Mouse (Mus musculus) G1E (cell line): Measurements from ENCODE around the gene Tmprss2.

Experiments used
- CTCF ChIP-seq: IDR thresholded peaks from 2 replicates; pipeline ENCODE4 v1.5.1; 2012; ENCODE audit warnings: low read depth, low read length, inconsistent platforms, mixed read lengths
- GATA1 ChIP-seq: IDR thresholded peaks from 2 replicates; pipeline ENCODE4 v1.6.1; 2012; ENCODE audit warnings: borderline replicate concordance, low read length, inconsistent platforms, mixed read lengths
- POLR2AphosphoS5 ChIP-seq: IDR thresholded peaks from 2 replicates; pipeline ENCODE4 v1.6.1; 2012; ENCODE audit warnings: low read depth, low read length, inconsistent platforms; ENCODE audit not compliant: insufficient replicate concordance

DNA sequence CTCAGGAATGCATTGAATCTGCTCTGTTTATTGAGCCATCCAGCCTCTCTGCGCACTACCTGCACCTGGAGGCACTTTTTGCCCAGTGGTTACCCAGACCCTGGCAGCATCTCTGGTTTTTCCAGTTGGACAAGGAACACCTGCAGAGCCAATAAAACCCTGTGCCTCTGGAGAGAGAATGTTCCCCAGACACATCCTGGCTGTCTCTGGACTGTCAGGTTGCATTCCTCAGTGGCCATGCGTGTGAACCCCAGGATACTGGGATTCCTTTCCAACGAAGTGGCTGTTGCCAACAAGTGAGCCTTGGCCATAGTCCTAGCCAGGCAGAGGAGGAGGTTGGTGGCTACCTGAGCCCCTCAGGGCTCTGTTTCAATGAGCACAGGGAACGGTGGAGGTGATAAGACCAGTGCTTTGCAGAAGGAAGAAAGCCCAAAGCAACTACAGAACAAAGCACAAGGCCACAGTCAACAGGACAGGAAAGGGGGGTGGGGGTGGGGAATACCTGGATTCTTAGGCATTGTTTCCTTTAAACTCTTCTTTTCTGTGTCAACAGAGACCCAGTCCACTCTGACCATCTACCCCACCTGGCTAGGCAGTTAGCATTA is 22.0 kb upstream of the Tmprss2 start:
- TF ChIP-seq CTCF (no peak), POLR2AphosphoS5 (no peak), GATA1 (no peak)
